Mouse (Mus musculus) CH12.LX (cell line): ENCODE measurements around the gene Edar.

ENCODE experiments used
- CHD2 ChIP-seq: IDR thresholded peaks from 2 replicates; pipeline ENCODE4 v1.6.1; 2011; ENCODE audit warnings: low read length, improper control_type of control experiment
- CTCF ChIP-seq, 2 experiments: IDR thresholded peaks in 1 of 2; conservative IDR thresholded peaks in 1 of 2; 2 replicates each; pipeline ENCODE4 v1.5.1; 2011 to 2012; ENCODE audit warnings: low read depth in 2 of 2, low read length in 2 of 2, improper control_type of control experiment in 1 of 2, inconsistent platforms in 1 of 2, mild to moderate bottlenecking in 1 of 2, moderate library complexity in 1 of 2
- HCFC1 ChIP-seq: IDR thresholded peaks from 2 replicates; pipeline ENCODE4 v1.6.1; 2012; ENCODE audit warnings: low read depth, mild to moderate bottlenecking, inconsistent platforms, low read length, improper control_type of control experiment
- JUN ChIP-seq: IDR thresholded peaks from 2 replicates; pipeline ENCODE4 v1.6.1; 2011; ENCODE audit warnings: low read depth, mild to moderate bottlenecking, low read length, improper control_type of control experiment, moderate library complexity; ENCODE audit not compliant: insufficient read depth
- JUND ChIP-seq: conservative IDR thresholded peaks from 2 replicates; pipeline ENCODE4 v1.6.1; 2011; ENCODE audit warnings: low read depth, low read length, improper control_type of control experiment
- MAZ ChIP-seq: IDR thresholded peaks from 2 replicates; pipeline ENCODE4 v1.6.1; 2012; ENCODE audit warnings: low read depth, mild to moderate bottlenecking, inconsistent platforms, low read length, improper control_type of control experiment, moderate library complexity
- MEF2A ChIP-seq: IDR thresholded peaks from 2 replicates; pipeline ENCODE4 v1.6.1; 2014; ENCODE audit warnings: low read depth, mild to moderate bottlenecking, inconsistent platforms, low read length, improper control_type of control experiment, borderline replicate concordance
- MXI1 ChIP-seq: IDR thresholded peaks from 2 replicates; pipeline ENCODE4 v1.6.1; 2011; ENCODE audit warnings: mild to moderate bottlenecking, low read depth, low read length, improper control_type of control experiment
- NELFE ChIP-seq: IDR thresholded peaks from 2 replicates; pipeline ENCODE4 v1.6.1; 2011; ENCODE audit warnings: low read depth, low read length, improper control_type of control experiment
- POLR2A ChIP-seq: IDR thresholded peaks from 2 replicates; pipeline ENCODE4 v1.6.1; 2011; ENCODE audit warnings: low read depth, mild to moderate bottlenecking, improper control_type of control experiment, low read length
- POLR2AphosphoS2 ChIP-seq: IDR thresholded peaks from 2 replicates; pipeline ENCODE4 v1.6.1; 2011; ENCODE audit warnings: low read depth, low read length, improper control_type of control experiment
- TBP ChIP-seq: conservative IDR thresholded peaks from 2 replicates; pipeline ENCODE4 v1.6.1; 2011; ENCODE audit warnings: low read depth, low read length, improper control_type of control experiment
- USF1 ChIP-seq: IDR thresholded peaks from 2 replicates; pipeline ENCODE4 v1.6.1; 2014; ENCODE audit warnings: low read depth, mild to moderate bottlenecking, inconsistent platforms, low read length, improper control_type of control experiment
- USF2 ChIP-seq: conservative IDR thresholded peaks from 2 replicates; pipeline ENCODE4 v1.6.1; 2011; ENCODE audit warnings: low read depth, low read length, improper control_type of control experiment

DNA sequence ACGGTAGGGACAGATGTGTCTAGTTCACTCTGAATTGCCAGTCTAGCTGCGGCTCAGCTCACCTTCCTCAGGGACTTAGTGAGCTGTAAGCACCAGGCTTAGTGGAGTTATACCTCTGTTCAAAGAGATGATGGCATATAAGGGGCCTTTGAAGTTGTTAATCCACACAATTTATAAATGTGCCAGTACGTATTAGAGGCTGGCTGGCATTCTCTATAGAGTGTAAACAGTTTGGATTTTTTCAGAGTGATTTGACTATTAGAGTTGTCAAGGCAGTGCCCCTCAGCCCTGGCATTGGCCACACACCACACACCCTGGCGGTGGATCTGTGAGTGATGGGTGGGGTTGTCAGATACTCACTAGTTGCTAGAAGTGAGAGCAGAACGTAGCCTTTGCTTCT is 58.9 kb downstream of the Edar start:
- TF ChIP-seq JUND (no peak), POLR2A (no peak), CTCF (conservative IDR thresholded peaks at IDR 0.05 in 1 of 2, IDR thresholded peaks at IDR 0.05 in 1 of 2; ENCODE audit: low read depth in 2 of 2, low read length in 2 of 2) (no peak), USF2 (no peak), MAZ (no peak), MXI1 (no peak), NELFE (no peak), TBP (no peak), HCFC1 (no peak), POLR2AphosphoS2 (no peak), USF1 (no peak), JUN (no peak), CHD2 (no peak), MEF2A (no peak)
